Mouse (Mus musculus): Measurements from ENCODE around the gene Zfp429. TPM values are rescaled to one million over a fixed set of nuclear protein-coding genes. Genes with fewer than 3 reads are reported as not detected.
"Not testable (repeated sequence)": the region's sequence is repeated elsewhere in the genome, so short reads cannot be mapped to it uniquely, and the experiment has no call there.

Zfp429 gene
- polyA plus RNA-seq (2015; fragmentation: Nextera tagmentation; extraction: Ambion mirVana), result 4.0 and 4.5 TPM in 2 replicates

GRCm38 (mm10) chr13:67399183-67399903, at the start of gene Zfp429:
Gene Zfp429, minus strand, starts transcription at chr13:67399819.
- peak within 1 kb of the TSS; percentile 75 for H3K4me2 ChIP-seq
- 3% methylated on average over 16 of the region's 16 CpGs for WGBS
- H3K36me3 ChIP-seq; H3K27me3 ChIP-seq; H3K9me3 ChIP-seq; H3K27ac ChIP-seq (replicated peaks); H3K4me1 ChIP-seq (replicated peaks): not testable (repeated sequence)
- H3K4me3 ChIP-seq, result peak within 1 kb of the TSS; percentile 64
- peak within 1 kb of the TSS; percentile 53 for H3K9ac ChIP-seq
- peak; percentile 97 for ATAC-seq (ENCODE audit: low FRiP score, low read depth)

- H3K9ac ChIP-seq, result not testable (repeated sequence)
- 92% methylated on average over 1 of the region's 3 CpGs for WGBS
Measured at GRCm38 (mm10) chr13:67437095-67437494, 37.5 kb upstream of the Zfp429 start.

DNA sequence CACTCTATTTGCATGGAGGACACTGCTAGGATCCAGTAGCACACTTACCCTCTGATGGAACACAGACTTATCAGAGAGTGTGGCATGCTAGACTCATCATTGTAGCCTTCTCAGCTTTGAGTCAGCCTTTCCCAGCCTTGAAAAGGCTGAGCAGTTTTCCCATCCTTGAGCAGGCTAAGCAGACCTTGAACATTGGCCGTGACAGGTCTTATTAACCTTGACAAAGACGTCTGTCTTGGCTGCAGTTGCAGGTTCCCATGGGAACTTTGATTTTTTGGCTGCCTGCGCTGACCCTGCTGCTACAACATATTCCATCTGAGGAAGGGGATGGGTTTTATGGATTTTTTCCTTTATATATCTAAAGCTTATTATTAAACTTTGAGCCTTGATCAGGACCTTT, 28.5 kb upstream of the Zfp429 start:
- no peak for ATAC-seq (ENCODE audit: low FRiP score, low read depth)
- no peak overlapping the region for H3K27ac ChIP-seq (replicated peaks)
- H3K9ac ChIP-seq, result no peak overlapping the region
- H3K4me3 ChIP-seq, result no peak overlapping the region
- H3K36me3 ChIP-seq, result no peaks in the 10 kb centered on the region
- H3K27me3 ChIP-seq, result no peaks in the 10 kb centered on the region
- no peak overlapping the region for H3K4me2 ChIP-seq
- H3K4me1 ChIP-seq (replicated peaks), result no peaks in the 10 kb centered on the region
- 67% methylated on average over 3 of the region's 3 CpGs for WGBS
- no peaks in the 10 kb centered on the region for H3K9me3 ChIP-seq

More at GRCm38 (mm10) chr13:67437095-67437494, 37.5 kb upstream of the Zfp429 start:
- H3K27me3 ChIP-seq; H3K9me3 ChIP-seq; H3K4me2 ChIP-seq; H3K27ac ChIP-seq (replicated peaks); H3K4me3 ChIP-seq; ATAC-seq (ENCODE audit: low FRiP score, low read depth); H3K4me1 ChIP-seq (replicated peaks): not testable (repeated sequence)
- peaks cover 13% of the 10 kb centered on the region for H3K36me3 ChIP-seq

DNA sequence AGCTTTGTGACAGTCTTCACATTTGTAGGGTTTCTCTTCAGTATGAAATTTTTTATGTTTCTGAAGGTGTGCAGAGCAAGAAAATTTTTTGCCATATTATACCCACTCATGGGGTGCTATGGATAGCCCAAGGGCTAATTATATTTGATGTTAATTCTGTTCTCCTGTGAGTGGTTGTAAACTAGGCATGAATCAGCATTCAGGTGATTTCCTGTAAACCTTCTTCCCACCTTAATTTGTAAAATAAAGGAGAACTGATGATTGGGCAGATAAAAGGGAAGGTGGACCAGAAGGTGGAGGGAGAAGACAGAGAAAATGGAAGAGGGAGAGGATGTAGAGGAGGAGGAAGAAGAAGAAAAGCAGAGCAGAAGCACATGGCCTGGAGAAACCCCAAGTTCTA, 26.1 kb upstream of the Zfp429 start:
- H3K9ac ChIP-seq; H3K36me3 ChIP-seq; H3K27ac ChIP-seq (replicated peaks); H3K27me3 ChIP-seq; H3K9me3 ChIP-seq; H3K4me3 ChIP-seq; H3K4me2 ChIP-seq; ATAC-seq (ENCODE audit: low FRiP score, low read depth); H3K4me1 ChIP-seq (replicated peaks): not testable (repeated sequence)

DNA sequence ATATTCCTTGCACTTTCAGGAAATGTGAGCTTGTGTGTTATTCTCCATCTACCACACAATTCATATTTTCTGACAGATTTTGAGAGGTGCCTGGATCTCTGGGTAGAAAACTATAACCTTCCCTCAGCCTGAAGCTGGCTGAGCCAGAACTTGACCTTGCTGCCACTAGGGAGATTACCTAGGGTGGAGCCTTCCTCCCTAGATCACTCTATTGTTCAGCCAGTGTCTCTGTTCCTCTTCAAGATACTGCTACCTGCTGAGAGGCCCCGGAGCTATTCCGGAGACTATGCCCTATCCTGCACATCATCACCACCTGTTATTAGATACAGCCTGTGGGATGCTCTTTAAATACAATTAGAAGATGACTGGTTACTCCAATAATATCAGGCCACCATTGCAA, 22.9 kb upstream of the Zfp429 start:
- ATAC-seq (ENCODE audit: low FRiP score, low read depth); H3K36me3 ChIP-seq; H3K27me3 ChIP-seq; H3K4me1 ChIP-seq (replicated peaks); H3K9ac ChIP-seq; H3K4me3 ChIP-seq; H3K27ac ChIP-seq (replicated peaks); H3K4me2 ChIP-seq; H3K9me3 ChIP-seq: not testable (repeated sequence)
- 81% methylated on average over 2 of the region's 2 CpGs for WGBS

- peaks cover 9% of the 10 kb centered on the region; the same call in 1 of the 2 replicates for H3K4me1 ChIP-seq (replicated peaks)
- peak within 1 kb of the TSS; percentile 71 for H3K4me3 ChIP-seq
- no peaks in the 10 kb centered on the region for H3K9me3 ChIP-seq
- peak; percentile 91 for ATAC-seq (ENCODE audit: low FRiP score, low read depth)
- 2% methylated on average over 22 of the region's 22 CpGs for WGBS
- H3K27me3 ChIP-seq, result no peaks in the 10 kb centered on the region
- peak within 1 kb of the TSS; percentile 92 for H3K4me2 ChIP-seq
- H3K27ac ChIP-seq (replicated peaks), result no peak within 1 kb of the TSS
- peak within 1 kb of the TSS; percentile 61 for H3K9ac ChIP-seq
- H3K36me3 ChIP-seq, result no peaks in the 10 kb centered on the region
Measured at GRCm38 (mm10) chr13:67421207-67421857, 21.7 kb upstream of the Zfp429 start, which contains the start of gene Zfp459. Gene Zfp459, minus strand, starts transcription at chr13:67421418.

DNA sequence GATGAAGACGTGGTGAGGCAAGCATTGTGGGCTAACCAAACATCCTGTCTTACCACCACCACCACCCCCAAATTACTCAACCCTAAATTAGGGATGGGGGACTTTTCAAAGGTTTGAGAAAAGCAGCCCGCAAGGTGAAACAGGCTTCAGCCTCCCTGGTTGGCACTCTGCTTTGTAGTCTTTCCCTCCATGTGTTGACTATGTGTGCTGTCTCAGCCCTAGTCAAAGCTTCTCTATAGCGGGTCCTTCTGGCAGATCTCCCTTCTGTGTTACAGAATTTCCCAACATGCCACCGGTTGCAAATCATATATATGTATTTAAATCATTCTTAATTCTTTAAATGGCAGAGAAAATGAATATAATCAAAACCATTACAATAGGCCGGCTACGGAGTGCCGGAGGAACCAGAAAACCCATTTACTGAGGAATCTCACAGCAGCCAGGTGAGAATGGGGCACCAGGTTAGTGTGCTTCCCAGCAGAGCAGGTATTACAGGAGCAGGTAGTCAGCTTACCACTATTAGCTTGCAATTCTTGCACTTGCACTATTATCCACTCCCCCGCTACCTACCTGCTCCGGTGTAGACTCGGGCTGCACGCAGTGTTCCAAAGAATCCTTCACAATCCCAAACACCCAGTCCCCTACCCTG, 21.1 kb upstream of the Zfp429 start:
- no peak for ATAC-seq (ENCODE audit: low FRiP score, low read depth)
- no peak overlapping the region for H3K27ac ChIP-seq (replicated peaks)

GRCm38 (mm10) chr13:67416811-67417210, 17.2 kb upstream of the Zfp429 start:
- Histone ChIP-seq H3K4me1 (replicated peaks) (peaks cover 9% of the 10 kb centered on the region; the same call in 1 of the 2 replicates), H3K9ac (no peak overlapping the region), H3K9me3 (no peaks in the 10 kb centered on the region), H3K4me2 (no peak overlapping the region), H3K27ac (replicated peaks) (no peak overlapping the region), H3K4me3 (no peak overlapping the region), H3K36me3 (no peaks in the 10 kb centered on the region), H3K27me3 (no peaks in the 10 kb centered on the region)
- 93% methylated on average over 3 of the region's 3 CpGs for WGBS
- ATAC-seq (ENCODE audit: low FRiP score, low read depth), result no peak

More for the DNA sequence above, 21.1 kb upstream of the Zfp429 start:
- Histone ChIP-seq H3K4me1 (replicated peaks) (peaks cover 9% of the 10 kb centered on the region; the same call in 1 of the 2 replicates), H3K9ac (peak overlapping the region; percentile 61), H3K4me2 (peak overlapping the region; percentile 92), H3K4me3 (peak overlapping the region; percentile 71), H3K9me3 (no peaks in the 10 kb centered on the region), H3K27me3 (no peaks in the 10 kb centered on the region), H3K36me3 (no peaks in the 10 kb centered on the region)
- 35% methylated on average over 11 of the region's 11 CpGs for WGBS

- Histone ChIP-seq H3K36me3 (no peaks in the 10 kb centered on the region), H3K27ac (replicated peaks) (no peak overlapping the region), H3K4me3 (no peak overlapping the region), H3K4me1 (replicated peaks) (0 out of 2 replicates have a peak, but pooled peaks cover 3% of the 10 kb centered on the region), H3K27me3 (no peaks in the 10 kb centered on the region), H3K9ac (no peak overlapping the region), H3K4me2 (no peak overlapping the region), H3K9me3 (no peaks in the 10 kb centered on the region)
- no peak for ATAC-seq (ENCODE audit: low FRiP score, low read depth)
- 91% methylated on average over 6 of the region's 6 CpGs for WGBS
Measured at GRCm38 (mm10) chr13:67415759-67416158, 16.1 kb upstream of the Zfp429 start.

GRCm38 (mm10) chr13:67413634-67414033, 14.0 kb upstream of the Zfp429 start:
- not testable (repeated sequence) for H3K36me3 ChIP-seq; H3K4me2 ChIP-seq; H3K27ac ChIP-seq (replicated peaks); H3K9me3 ChIP-seq; H3K4me1 ChIP-seq (replicated peaks); H3K4me3 ChIP-seq; H3K9ac ChIP-seq; H3K27me3 ChIP-seq; ATAC-seq (ENCODE audit: low FRiP score, low read depth)
- WGBS, result 81% methylated on average over 3 of the region's 3 CpGs

GRCm38 (mm10) chr13:67376255-67376654, 23.4 kb downstream of the Zfp429 start:
- H3K4me3 ChIP-seq; H3K36me3 ChIP-seq; ATAC-seq (ENCODE audit: low FRiP score, low read depth); H3K9ac ChIP-seq; H3K4me2 ChIP-seq; H3K27me3 ChIP-seq; H3K9me3 ChIP-seq; H3K4me1 ChIP-seq (replicated peaks); H3K27ac ChIP-seq (replicated peaks): not testable (repeated sequence)
- 66% methylated on average over 3 of the region's 3 CpGs for WGBS
